Mouse (Mus musculus): ENCODE measurements around the gene Grrp1. TPM values are rescaled to one million over a fixed set of nuclear protein-coding genes. Genes with fewer than 3 reads are reported as not detected.

Gene Grrp1
- polyA plus RNA-seq, 1 experiment = 16.6 TPM

DNA sequence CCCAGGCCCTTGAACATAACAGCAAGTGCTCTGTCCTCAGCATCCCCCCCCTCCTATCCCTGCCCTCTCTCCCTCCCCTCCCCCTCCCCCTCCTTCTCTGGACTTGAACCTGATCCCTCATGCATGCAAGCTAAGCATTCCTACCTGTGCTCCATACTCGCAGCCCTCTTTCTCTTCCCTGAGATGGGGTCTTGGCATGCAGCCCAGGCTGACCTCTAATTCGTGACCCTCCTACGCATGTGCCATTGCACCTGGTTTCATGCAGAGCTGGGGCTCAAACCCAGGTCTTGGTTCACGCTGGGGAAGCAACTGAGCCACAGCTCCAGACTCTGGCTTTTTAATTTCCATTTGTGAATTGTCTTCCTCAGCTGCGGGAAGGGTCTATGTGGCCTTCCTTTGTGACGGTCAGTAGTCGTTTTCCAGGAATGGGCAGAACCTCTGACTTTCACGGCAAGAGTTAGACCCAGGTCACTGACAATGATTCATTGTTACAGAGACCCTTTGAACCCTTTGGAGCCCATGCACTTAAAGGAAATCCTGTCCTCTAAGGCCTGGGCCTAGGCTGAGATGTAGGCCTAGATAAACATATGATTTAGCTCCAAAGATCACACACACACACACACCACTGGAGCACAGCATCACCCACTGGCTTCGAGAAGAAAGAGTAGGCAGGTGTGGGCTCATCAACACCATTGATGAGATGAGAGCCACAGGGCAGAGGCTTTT is 12.1 kb upstream of the Grrp1 start:
- DNase-seq (ENCODE audit: low read depth) = no peak
- TF ChIP-seq POLR2A (IDR thresholded peaks at IDR 0.05; ENCODE audit: borderline replicate concordance, extremely low read depth, insufficient read depth, insufficient read length, poor library complexity, severe bottlenecking) (no peak), CTCF (IDR thresholded peaks at IDR 0.05; ENCODE audit: borderline replicate concordance, extremely low read depth, insufficient read depth, insufficient read length) (no peak)

DNA sequence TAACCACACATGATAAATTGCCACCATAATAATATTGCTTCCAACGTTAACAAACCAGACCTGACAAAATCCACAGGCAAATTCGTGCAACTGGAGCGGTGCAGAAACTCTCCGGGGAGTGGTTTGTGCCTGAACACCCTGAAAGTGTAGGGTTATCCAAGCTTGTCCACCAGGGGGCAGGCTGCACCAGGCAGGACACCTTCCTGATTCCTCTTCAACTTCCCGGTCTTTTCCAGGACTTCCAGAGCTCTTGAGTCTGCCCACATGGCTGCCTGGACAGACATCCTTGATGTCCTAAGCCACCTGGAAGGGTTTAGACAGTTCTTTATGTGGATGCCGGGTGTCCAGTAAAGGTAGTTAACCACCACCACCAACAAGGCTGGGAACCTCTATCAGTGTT is 9.3 kb upstream of the Grrp1 start:
- DNase-seq (ENCODE audit: low read depth) = peak; percentile 37
- TF ChIP-seq CTCF (IDR thresholded peaks at IDR 0.05; ENCODE audit: borderline replicate concordance, extremely low read depth, insufficient read depth, insufficient read length) (peak; percentile 67), POLR2A (IDR thresholded peaks at IDR 0.05; ENCODE audit: borderline replicate concordance, extremely low read depth, insufficient read depth, insufficient read length, poor library complexity, severe bottlenecking) (no peak)

DNA sequence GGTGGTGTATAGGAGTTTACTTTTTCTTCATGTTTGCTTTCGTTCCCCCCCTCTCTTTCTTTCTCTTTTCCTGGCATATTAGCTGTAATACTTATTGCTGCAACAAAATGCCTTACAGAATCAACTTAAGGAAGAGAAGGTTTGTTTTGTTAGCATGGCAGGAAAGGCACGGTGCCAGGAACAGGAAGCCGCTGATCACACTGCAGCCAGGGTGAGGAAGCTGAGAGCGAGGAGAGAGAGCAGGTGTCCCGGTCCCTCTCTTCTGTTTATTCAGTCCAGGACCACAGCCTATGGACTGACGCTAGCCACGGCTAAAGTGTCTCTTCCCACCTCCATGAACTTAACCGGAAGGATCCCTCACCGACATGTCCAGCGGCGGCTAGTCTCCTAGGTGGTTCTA is 4.4 kb upstream of the Grrp1 start:
- TF ChIP-seq POLR2A (IDR thresholded peaks at IDR 0.05; ENCODE audit: borderline replicate concordance, extremely low read depth, insufficient read depth, insufficient read length, poor library complexity, severe bottlenecking) = no peak
- no peak for TF ChIP-seq CTCF (IDR thresholded peaks at IDR 0.05; ENCODE audit: borderline replicate concordance, extremely low read depth, insufficient read depth, insufficient read length)
- DNase-seq (ENCODE audit: low read depth) = no peak

DNA sequence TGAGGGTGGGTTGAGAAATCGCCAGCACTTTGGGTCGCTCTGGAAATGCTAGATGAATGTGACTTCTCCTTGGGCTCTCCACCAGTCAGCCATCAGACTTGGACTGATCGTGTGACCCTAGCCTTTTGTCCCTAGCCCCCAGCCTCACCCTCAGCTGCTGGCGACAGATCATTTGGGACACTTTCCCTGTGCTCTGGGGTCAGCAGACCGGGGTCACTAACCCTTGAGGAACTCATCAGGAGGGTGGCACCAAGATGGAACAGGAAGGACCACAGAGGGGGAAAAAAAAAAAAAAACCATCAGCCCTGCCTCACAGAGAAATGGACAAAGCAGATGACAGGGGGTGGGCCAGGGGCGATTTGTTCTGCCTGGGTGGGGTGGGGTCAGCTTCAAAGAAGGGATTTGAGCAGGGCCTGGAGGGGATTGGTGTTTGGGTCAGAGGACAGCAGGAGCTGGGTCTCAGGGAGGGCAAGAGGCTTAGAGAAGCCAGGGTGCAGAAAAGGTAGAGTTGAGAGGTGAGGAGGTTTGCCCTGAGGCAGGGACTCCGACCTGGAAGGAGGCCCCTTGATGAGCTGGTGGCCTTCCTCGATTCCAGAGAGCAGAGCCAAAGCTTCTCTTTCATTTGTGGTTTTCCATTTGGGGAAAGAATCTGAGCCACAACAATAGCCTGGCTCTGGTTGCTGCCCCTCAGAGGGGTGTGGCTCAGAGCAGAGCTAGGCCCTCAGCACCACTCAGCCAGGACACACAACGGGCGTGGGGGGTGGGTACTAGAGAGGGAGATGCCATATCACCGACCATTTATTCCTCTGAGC is 3.5 kb upstream of the Grrp1 start:
- DNase-seq (ENCODE audit: low read depth) = no peak
- TF ChIP-seq POLR2A (IDR thresholded peaks at IDR 0.05; ENCODE audit: borderline replicate concordance, extremely low read depth, insufficient read depth, insufficient read length, poor library complexity, severe bottlenecking) = no peak
- no peak for TF ChIP-seq CTCF (IDR thresholded peaks at IDR 0.05; ENCODE audit: borderline replicate concordance, extremely low read depth, insufficient read depth, insufficient read length)

DNA sequence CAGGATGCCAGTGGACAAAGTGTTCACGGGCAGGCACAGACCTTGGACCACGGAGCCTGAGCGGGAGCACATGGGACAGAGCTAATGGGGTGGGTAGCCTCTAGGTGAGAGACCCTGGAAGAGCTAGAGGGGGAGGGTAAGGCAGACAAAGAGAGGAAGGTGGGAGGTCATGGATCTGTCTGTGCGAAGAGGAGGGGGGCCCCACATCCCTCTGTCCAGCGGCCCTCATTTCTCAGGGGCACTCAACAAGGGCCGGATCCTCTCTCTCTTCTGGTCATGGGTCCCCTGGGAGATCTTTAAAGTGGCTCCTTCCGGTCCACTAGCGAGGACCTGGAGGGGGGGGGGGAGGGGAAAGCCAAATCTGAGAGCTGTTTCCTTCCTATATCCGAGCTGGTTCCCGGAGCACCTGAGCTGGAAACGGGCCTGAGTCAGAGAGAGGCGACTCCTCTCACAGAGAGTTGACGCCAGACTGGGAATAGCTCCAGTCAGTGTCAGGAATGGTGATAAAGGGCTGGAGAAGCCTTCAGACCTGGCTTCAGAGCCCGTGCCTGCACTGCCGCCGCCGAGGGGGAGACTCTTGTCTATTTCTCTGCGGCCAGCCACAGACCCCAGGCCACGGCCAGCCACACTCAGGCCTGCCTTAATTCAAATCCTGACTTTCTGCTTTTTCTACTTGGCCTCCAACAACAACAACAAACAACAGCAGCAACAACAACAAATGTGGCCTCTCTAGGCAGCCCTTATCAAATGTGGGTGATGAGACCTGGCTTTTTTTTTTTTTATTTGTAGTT is 2.7 kb upstream of the Grrp1 start:
- DNase-seq (ENCODE audit: low read depth) = no peak
- TF ChIP-seq CTCF (IDR thresholded peaks at IDR 0.05; ENCODE audit: borderline replicate concordance, extremely low read depth, insufficient read depth, insufficient read length) (no peak), POLR2A (IDR thresholded peaks at IDR 0.05; ENCODE audit: borderline replicate concordance, extremely low read depth, insufficient read depth, insufficient read length, poor library complexity, severe bottlenecking) (no peak)

DNA sequence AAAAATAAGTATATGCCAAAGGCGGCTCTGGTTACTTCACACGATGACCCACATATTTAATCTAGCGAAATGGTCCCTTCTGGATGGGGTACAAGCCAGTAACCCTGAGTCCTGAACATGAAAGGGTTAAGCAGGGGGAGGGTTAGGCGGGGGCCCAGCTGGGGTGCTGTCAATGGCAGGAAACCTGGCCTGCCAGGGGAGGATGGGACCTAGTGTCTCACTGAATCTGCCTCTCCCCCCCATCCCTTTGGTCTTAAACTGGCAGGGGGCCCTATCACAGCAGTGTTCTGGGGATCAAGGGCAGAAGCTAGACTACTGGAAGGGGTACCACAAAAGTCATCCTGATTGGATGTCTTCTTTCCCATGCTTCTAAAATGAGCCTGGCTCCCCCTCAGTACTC is 1.9 kb upstream of the Grrp1 start:
- DNase-seq (ENCODE audit: low read depth) = no peak
- no peak for TF ChIP-seq CTCF (IDR thresholded peaks at IDR 0.05; ENCODE audit: borderline replicate concordance, extremely low read depth, insufficient read depth, insufficient read length)
- TF ChIP-seq POLR2A (IDR thresholded peaks at IDR 0.05; ENCODE audit: borderline replicate concordance, extremely low read depth, insufficient read depth, insufficient read length, poor library complexity, severe bottlenecking) = no peak

DNA sequence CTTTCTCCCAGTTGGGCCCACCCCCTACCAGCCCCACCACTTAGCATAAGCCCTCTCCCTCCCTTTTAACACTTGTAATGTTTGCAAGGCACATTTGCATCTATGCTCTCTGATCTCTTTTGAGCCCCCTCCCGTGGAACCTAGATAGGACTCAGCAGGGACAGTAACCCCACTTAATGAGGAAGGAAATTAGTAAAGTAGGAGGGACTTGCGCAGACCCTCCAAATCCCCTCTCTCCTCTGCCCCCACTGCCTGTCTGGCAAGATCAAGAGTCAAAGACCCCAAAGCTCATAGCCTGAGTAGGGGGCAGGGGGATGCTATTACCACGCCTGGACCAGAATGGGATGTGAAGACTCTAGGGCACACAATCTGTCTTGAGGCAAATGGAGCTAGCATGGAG is 929 bp upstream of the Grrp1 start:
- TF ChIP-seq POLR2A (IDR thresholded peaks at IDR 0.05; ENCODE audit: borderline replicate concordance, extremely low read depth, insufficient read depth, insufficient read length, poor library complexity, severe bottlenecking) = no peak
- no peak for TF ChIP-seq CTCF (IDR thresholded peaks at IDR 0.05; ENCODE audit: borderline replicate concordance, extremely low read depth, insufficient read depth, insufficient read length)
- DNase-seq (ENCODE audit: low read depth) = no peak

DNA sequence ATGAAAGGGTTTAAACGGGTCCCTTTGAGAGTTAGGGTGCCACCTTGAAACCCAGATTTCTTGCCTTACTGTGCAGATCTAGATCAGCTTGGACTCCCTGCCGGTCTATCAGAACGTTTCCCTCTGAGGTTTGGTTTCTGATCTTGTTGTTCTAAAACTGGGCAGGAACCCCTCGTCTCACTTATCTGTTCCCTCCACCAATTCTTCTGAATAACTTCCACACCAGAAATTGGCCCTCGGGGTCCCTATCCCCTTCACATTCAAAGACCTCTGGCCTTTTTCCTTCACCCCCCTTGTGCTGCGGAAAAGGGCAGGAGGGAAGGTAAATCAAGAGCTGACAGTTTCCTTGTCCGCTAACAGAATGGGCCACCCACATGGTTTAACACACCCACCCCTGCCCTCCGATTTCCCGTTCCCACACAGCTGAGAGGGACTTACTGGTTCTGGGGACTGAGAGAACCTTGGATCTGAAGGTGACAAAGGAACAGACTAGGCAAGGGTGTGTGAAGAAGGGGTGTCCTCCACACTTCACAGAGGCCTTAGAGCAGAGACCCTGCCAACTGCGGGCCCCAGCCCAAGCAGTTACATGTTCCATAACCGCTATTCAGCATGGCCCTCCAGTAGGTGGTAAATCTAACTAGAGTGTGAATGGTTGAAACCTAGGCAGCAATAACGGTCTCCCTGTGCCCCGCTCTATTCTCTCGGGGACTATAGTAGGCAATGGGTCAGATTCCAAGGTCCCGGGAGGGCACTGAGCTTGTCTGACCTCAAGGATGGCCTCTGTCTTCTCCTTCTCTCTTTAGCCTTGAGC is 790 bp downstream of the Grrp1 start:
- DNase-seq (ENCODE audit: low read depth) = no peak

DNA sequence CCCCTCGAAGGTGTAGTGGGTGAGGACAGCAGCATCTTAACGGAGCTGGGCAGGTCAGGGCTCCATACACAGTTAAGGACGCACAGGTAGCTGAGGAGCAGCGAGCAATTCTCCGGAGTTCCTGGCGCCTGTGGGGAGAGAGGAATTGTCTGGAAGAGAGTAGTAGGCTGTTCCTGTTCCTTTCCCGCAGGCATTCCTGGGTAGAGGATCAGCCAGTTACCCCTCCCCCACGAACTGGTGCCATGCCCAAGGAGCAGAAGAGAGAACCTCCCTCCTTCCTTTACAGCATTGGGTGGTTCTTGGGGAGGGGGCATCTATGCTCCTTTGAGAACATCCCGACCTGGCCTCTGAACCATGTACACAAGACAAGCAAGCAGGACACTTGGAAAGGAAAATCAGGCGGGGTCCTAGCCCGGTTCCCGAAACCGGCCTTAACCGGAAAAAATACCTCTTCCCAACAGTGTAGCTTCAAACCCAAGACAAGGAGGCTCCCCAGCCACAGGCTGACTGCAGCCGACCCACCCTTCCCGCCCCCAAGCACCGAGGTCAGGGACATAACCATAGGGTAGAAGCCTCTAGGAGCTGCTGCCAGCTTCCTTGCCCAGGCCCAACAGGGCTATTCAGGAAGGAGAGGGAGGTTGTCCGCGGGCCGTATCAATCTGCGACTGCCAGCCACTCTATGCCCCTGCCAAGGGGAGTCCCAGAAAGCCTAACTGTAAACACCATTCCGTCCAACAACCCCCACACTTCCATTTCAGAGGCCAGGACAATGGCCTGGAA is 1.6 kb downstream of the Grrp1 start:
- TF ChIP-seq CTCF (IDR thresholded peaks at IDR 0.05; ENCODE audit: borderline replicate concordance, extremely low read depth, insufficient read depth, insufficient read length) = no peak
- no peak for TF ChIP-seq POLR2A (IDR thresholded peaks at IDR 0.05; ENCODE audit: borderline replicate concordance, extremely low read depth, insufficient read depth, insufficient read length, poor library complexity, severe bottlenecking)
- DNase-seq (ENCODE audit: low read depth) = peak; percentile 47

More for the DNA sequence above, 790 bp downstream of the Grrp1 start:
- TF ChIP-seq POLR2A (IDR thresholded peaks at IDR 0.05; ENCODE audit: borderline replicate concordance, extremely low read depth, insufficient read depth, insufficient read length, poor library complexity, severe bottlenecking) = no peak
- no peak for TF ChIP-seq CTCF (IDR thresholded peaks at IDR 0.05; ENCODE audit: borderline replicate concordance, extremely low read depth, insufficient read depth, insufficient read length)
